ENCODE assay signal across 8 mouse cellular contexts in the genomic region with DNA sequence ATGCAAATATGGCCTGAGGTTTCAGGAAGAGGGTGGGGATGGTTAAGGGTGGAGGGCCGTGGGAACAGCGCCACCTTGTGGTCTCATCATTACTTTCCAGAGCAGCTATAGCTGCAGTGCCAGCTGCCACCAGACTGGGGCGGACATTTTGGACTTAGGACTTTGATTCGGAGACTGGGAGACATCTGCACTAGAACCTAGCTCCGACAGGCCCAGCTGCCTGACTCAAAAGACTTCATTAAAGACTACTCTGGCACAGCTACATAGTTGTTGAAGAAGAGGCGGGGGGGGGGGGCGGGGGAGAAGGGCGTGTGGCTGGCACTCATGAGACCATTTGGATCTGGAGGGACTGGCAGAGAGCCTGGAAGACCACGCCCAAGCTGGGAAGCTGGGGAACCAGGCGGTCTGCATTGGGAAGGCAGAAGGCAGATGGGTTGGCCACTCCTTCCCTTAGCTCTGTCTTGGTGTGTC. TPM values are rescaled to one million over a fixed set of nuclear protein-coding genes. Genes with fewer than 3 reads are reported as not detected.
DNase-seq lines count a peak whose midpoint lies in the region; ATAC-seq lines count a peak whose summit lies in the region.

No protein-coding gene starts in this region.

- peaks cover 7% of the 10 kb centered on the region for H3K9me3 ChIP-seq in megakaryocyte, embryonic 14.5 days

- H3K4me1 ChIP-seq in megakaryocyte, embryonic 14.5 days = peaks cover 8% of the 10 kb centered on the region

- no peaks in the 10 kb centered on the region for H3K36me3 ChIP-seq in megakaryocyte, embryonic 14.5 days (replicated peaks; ENCODE audit: low read length)

- peaks cover 9% of the 10 kb centered on the region for H3K27me3 ChIP-seq in megakaryocyte, embryonic 14.5 days (replicated peaks)

- ATAC-seq in common myeloid progenitor, adult 5-6 weeks (replicated peaks; ENCODE audit: low read depth, poor library complexity, severe bottlenecking) = peak; percentile 88

- DNase-seq in ZHBTc4 (ENCODE audit: low read depth, low spot score) = peak; percentile 93
- peak; percentile 84 for DNase-seq in gastrocnemius, postnatal 10 days
- peak; percentile 84 for DNase-seq in induced T-regulatory cell, adult 2 months (ENCODE audit: low read depth)
- DNase-seq in left cerebral cortex, adult 8-10 months (ENCODE audit: low spot score in 2 of 2) = peak; percentile 63 to 80
- DNase-seq in right cerebral cortex, postnatal 10 days (ENCODE audit: low spot score in 2 of 2) = peak; percentile 88 to 91
- peak; percentile 86 for DNase-seq in urinary bladder, postnatal 14 days (ENCODE audit: low spot score)

- H3K4me3 ChIP-seq in megakaryocyte, embryonic 14.5 days (replicated peaks) = peak overlapping the region; percentile 38

RNA-seq across cellular contexts. Expression of a gene that starts 21.4 kb away (rescaled TPM):
- total RNA-seq in common myeloid progenitor, adult 5-6 weeks (2017) = 0.27 TPM in 1 of 2 replicates, not detected in the other
- total RNA-seq in gastrocnemius, postnatal 10 days (2021) = 10 to 100 TPM; 10.9 to 13.7 TPM
- total RNA-seq in left cerebral cortex, adult 8-10 months (2022) = 100 to 1,000 TPM; 210 to 234 (median 215) TPM
- 0.08 TPM in 1 of 2 replicates, not detected in the other for polyA plus RNA-seq in megakaryocyte, embryonic 14.5 days (2012; ENCODE audit: insufficient read depth, low replicate concordance)

RNA-seq across cellular contexts. Expression of a gene that starts 45.4 kb away (rescaled TPM):
- total RNA-seq in common myeloid progenitor, adult 5-6 weeks (2017) = 1.6 and 2.2 TPM in 2 replicates
- 10 to 100 TPM; 41.4 to 50.9 TPM for total RNA-seq in gastrocnemius, postnatal 10 days (2021)
- total RNA-seq in left cerebral cortex, adult 8-10 months (2022) = 100 to 1,000 TPM; 370 to 442 (median 419) TPM
- polyA plus RNA-seq in megakaryocyte, embryonic 14.5 days (2012; ENCODE audit: insufficient read depth, low replicate concordance) = 0.22 and 0.24 TPM in 2 replicates

Comparison
In these comparisons a context has a peak if more than half of its experiments do, and no peak if none do; other contexts are left out.
1. Peak in every context shown above with its lines: DNase-seq, ATAC-seq and H3K4me3 ChIP-seq.
2. RNA of a gene that starts 21.4 kb away (total RNA-seq): 210 to 234 TPM in left cerebral cortex, adult 8-10 months; 10.9 to 13.7 TPM in gastrocnemius, postnatal 10 days and 0.27 TPM in common myeloid progenitor, adult 5-6 weeks; every median in the first group is over 10 times any median in the second.
3. RNA of a gene that starts 45.4 kb away (total RNA-seq): 370 to 442 TPM in left cerebral cortex, adult 8-10 months and 41.4 to 50.9 TPM in gastrocnemius, postnatal 10 days; 1.6 to 2.2 TPM in common myeloid progenitor, adult 5-6 weeks; every median in the first group is over 10 times any median in the second.